Mouse (Mus musculus) brain, adult 2 months (tissue): ENCODE data around the gene Atg2a.
"Not testable (repeated sequence)": the region's sequence is repeated elsewhere in the genome, so short reads cannot be mapped to it uniquely, and the experiment has no call there.

Source experiments
- DNase-seq: peaks from one replicate; pipeline ENCODE4 v3.0.0; 2011; ENCODE audit warnings: low read depth, low spot score

Gene Atg2a

DNA sequence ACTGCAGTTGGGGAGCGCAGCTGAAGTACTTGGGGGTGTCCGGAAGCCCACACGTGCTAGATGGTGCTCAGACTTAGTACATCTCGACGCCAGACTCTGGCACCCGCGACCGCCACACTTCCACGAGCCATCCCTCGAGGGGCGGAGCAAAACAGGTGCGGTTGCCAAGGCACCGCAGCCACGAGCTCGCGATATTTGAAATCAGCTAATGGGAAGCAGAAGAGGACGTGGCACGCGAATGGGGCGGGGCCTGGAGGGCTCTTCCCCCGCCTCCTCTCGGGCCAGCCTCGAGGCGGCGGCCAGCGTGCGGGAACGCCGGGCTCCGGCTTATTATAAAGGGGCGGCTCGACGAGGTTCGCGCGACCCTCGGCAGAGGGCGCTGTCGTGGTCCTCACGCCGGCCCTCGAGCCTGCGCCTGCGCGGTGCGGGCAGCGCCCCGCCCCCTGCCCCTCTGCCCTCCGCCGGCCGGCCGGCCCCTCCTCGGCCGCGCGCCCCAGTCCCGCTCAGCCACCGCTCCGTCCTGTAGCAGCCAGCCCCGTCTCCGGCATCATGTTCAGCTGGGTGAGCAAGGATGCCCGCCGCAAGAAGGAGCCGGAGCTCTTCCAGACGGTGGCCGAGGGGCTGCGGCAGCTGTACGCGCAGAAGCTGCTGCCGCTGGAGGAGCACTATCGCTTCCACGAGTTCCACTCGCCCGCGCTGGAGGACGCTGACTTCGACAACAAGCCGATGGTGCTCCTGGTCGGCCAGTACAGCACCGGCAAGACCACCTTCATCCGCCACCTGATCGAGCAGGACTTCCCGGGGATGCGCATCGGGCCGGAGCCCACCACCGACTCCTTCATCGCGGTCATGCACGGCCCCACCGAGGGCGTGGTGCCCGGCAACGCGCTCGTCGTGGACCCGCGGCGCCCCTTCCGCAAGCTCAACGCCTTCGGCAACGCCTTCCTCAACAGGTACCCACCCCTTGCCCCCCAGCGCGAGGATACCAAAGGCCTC, 35.3 kb downstream of the Atg2a start, which contains the start of gene Ehd1:
Gene Ehd1, plus strand, starts transcription at position 300 of the 996 bp plus-strand sequence.
- peak; percentile 99 for DNase-seq

DNA sequence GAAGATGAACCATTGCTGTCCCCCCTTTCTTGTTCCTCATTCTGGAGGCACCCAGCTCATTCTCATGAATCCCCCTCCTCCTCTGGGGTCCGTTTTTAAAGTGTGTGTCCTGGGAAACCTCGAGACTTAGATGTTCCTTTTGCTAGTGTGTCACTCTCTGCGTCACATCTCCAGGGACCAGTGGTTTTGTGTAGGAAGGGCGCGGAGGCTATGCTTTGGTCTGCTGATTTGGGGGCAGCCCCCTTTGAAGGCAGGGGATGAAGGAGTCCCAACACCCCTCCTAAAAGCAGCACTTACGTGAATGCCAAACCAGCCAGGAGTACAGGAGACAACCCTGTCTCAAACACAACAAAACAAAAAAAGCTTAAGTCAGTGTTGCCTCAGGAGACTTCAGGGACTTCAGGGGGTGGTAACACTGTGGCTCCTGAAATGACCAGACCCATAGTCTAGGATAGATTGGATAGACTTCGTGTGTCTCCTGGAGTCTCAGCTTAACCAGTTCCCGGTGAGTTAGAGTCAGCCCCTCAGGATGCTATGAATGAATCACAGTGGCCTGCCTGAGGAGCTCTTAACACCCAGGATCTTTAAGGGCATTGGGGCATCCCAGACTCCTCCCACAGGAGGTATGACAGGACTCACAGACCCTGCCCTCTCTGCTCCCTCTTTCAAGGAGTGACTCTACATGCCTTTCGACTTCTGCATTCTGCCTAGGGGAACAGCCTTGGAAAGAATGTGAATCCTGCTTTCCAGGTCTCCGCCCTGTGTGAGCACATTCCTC, 36.4 kb downstream of the Atg2a start:
- peak; percentile 81 for DNase-seq

DNA sequence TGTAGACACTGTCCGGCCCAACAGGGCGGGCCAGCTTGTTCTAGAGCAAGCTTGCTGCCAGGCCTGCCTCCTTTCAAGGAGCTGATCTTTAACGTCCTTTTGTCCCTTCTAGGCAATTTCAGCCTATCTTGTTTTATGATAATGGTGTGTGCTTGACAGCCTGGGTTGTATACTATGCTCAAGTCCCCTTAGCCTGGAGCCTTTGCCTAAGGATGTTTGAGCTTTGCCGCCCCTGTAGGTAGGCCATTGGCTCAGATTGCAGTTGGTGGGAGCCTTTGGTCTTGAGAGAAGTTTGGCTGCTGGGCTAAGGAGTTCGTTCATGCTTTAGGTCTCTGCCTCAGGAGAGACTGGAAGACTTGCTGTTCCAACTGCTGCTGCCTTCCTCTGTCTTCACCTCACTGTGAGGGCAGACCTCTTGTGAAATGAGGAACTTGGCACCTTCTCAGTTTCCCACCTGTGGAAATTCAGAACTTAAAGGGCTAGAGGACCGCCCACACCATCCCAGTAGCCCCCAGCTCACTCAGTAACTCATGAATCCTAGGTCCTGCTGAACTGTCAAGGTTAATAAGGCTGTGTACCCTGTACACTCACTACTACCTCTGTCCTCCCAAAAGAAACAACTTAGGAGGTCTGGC, 37.1 kb downstream of the Atg2a start:
- no peak for DNase-seq

DNA sequence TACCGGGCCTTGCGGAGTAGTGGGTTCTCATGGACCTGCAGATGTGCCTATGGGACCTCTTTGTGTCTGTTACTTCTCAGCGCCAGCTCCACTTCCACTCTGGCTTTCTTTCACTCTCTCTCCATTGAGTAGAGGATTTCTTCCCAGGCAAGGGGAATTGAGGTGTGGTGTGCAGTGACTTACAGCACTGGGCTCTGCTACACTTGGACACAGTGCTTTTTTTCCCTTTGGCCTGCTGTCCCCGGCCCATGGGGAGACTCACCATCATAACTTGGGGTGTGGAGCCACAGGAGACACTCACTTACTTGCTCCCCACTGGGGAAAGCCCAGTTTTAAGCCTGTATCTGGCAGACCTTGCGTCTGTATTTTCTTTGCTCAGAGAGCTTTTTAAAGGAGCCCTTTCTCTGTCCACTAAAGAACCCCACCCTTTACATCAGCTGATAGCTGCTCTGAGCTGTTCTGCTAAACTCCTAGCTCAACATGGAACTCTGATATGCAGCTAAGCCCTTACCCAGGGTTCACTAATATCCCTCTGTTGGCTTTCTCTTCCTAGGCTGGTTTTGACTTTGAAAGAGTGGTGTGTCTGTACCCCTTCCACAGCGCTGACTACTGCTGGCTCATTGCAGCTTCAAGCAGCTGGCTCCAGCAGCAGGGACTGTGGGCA, 38.1 kb downstream of the Atg2a start:
- DNase-seq: no peak

DNA sequence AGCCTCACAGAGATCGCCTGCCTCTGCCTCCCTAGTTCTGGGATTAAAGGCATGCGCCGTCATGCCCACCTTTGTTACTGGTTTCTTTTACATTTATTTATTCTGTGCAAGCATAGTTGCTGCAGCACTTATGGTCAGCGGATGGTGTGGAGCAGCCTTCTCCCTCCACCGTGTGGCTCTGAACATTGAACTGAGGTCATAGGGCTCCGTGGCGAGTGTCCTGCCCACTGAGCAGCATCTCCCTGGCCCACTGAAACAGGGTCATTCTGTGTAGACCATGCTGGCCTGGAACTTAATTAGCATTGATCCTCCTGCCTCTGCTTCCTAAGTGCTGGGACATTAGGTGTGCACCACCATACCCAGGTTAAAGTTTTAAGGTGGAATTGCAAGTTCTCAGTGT, 39.1 kb downstream of the Atg2a start:
- DNase-seq: no peak

DNA sequence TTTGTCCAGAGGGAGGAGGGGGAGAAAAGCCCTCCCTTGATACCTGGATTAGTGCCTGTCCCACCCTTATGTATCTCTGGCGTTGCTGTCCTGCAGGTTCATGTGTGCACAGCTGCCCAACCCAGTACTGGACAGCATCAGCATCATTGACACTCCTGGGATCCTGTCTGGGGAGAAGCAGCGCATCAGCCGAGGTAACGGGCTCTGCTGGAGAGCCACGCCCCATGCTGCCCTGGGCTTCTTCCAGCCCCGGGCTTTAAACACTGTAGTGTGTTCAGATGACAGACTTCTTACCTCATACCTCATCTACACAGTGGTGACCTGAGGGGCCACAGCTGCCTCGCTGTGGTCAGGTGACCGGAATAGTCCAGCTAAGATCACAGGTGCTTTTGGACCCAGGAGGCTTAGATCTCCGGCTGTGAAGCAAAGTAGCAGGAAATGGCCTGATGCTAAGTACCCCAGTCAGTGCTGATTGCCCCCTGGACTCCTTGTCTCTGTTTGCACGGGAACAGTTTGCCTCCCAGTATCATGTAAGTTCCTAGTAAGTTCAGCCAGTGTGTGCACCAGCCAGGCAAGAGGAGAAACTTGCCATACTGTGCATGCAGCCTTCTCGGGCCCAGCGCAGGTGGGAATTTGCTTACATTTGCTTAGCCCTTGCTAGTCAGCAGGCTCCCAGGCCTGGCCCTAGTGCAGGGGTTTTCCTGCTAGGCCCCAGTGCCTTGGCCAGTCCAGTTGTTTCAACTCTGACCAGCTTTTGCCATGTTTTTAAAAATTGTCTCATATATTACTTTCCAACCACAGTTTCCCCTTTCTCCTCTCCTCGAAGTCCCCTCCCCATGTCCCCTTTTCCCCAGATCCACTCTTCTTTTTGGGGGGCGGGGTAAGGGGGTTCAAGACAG, 39.9 kb downstream of the Atg2a start:
- DNase-seq: no peak

DNA sequence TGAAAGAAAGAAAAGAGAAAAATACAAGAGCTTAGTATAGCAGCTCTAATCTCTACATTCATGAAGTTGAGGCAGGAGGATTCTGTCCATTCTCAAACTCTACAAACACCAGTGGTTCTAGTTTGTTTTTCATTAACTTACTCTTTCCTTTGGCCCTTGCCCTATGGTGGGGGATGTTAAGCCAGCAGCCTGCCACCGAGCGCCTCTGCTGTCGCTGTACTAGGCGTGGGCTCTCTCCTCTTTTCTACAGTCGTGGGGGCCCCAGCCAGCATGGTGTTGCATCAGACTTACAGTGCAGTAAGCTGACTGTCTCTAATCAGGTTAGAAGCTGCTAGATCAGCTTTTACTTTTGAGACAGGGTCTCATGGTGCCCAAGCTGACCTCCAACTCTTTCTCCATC, 41.5 kb downstream of the Atg2a start:
- DNase-seq: no peak

DNA sequence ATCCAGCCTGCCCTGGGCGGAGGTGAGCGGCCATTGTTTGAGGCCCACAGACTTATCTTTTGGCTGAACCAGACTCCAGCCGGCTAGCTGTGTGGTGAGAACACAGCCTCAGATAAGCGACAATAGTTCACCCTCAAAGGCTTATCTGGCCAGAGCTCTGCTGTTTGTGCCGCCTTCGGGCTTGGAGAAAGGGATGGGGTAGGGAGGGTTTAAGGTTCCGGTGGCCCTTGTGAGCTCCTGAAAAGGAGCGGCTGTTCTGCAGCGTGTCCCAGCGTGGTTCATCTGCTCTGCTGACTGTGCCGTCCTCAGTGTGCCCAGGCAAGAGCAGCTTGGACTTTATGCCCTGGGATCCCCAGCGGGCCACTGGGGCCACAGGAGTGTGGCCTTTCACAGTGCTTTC, 43.0 kb downstream of the Atg2a start:
- DNase-seq: no peak

DNA sequence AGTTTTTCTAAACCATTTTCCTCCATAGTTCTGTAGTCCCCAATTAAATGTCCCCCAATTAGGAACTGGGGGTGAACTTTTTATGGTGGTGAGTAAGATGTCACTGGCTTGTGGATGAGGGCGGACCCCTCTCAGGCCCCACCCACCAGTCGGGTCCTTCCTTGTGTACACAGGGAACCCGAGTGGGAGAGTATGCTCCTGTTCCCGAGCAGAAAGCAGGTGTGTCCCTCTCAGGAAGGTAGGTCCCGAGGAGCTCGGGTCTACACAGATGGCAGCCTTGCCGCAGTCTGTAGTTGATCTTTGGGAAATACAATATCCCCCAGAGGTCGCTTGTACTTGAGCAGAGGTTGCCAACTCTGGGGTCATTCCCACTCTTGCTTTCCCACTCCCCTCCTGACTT, 43.8 kb downstream of the Atg2a start:
- DNase-seq: no peak

DNA sequence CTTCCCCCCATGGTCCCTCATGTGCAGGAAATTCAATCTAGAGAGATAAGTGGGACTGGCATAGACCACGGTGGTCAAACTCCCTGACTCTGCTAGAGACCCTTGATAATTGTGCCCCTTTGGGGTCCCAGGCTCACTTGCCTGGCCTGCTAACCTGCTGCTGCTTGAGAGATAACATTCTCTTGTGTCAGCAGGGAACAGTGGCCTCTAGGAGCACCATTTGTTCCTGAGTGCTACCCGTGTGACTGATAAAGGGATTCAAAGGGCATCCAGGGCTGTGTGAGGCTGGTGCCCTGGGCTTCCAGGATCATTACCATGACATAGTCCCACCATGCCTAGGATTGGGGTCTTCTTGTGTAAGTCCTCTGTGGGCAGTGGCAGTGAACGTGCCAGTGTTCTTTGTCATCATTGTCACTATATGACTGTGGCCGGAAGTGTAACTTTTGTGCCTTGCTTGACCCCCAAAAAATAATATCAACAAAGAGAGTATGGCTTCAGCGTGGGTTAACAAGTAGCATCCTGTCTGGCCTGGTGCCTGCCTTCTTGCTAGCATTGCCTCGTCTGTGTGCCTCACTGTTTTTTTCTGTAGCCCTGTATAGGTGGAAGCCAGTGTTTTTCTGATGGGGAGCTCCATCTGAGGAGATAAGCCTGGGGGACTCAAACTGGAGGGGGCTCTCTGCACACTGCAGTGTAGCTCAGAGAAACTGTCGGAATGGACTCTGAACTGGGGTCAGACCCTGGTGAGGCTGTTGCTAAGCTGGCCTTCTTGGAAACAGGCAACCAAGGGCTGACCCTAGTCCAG, 44.4 kb downstream of the Atg2a start:
- DNase-seq: no peak

DNA sequence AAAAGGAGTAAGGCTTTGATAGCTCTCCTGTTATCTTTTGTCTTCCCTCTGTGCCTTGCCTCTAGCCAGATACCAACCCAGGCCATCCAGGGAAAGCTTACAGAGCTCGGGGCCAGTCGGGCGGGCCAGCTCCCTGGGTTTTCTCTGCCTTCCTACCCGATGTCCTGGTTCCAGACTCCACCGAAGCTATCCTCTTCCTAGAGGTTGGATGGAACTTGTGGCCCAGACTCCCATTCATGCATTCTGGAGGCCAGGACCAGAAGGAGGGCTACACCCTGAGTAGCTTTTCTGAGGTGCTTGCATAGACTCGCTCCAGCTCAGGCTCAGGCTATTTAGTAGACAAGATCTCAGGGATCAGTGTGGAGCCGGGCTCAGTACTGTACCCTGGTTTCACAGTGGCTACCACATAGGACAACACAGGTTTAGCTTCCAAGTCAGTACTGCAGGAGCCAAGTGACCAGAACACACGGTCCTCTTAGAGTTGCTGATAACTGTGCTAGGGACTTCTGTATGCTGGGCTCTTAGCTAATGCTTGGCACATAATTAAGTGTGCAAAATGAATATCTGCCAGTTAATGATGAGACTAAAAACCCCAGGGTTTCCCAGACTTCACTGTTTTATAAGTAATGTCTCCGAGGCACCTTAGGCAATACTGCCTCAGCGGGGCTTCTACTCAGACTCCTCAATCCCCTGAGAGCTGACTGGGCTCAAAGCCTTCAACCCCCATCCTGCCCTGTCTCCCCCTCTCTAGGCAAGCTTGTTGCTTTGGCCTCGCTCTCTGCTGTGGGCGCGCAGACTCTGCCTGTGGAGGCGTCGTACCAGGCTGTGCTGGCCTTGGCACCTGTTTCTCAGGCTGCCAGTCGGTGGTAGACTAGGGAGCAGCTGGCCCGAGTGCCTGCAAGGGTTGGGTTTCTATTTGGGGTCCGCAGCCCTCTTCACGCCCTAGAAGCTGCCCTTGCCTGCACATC, 45.2 kb downstream of the Atg2a start:
- DNase-seq: peak; percentile 86

DNA sequence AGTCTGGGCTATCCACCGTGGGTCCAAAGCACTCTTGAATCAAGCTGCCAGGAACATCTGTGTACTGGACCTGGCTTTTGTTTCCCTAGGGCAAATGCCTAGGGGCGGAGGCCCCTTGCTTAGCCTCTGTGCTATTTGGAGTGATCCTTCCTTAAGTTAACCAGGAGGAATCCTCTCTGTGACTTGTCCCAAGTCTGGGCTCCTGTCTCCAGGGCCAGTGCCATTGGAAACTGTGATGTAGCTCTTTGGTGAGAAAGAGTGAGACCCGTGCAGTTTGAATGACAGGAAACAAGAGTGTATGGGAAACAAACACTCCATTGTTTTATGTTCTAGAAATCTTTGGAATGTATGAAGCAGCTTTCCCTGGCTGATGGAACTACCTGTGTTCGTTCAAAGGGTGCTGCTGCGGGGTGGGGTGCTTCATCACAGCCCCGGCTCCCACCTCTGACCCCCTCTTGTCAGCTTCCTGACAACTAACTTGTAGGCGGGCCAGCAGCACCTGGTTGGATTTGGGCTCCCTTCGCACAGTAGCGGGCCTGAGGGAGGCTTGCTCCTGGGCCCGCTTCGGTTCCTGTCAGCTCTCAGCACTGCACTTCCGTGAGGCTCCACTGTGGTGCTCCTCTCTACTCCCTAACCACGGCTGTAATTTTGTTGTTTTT, 46.9 kb downstream of the Atg2a start:
- no peak for DNase-seq

DNA sequence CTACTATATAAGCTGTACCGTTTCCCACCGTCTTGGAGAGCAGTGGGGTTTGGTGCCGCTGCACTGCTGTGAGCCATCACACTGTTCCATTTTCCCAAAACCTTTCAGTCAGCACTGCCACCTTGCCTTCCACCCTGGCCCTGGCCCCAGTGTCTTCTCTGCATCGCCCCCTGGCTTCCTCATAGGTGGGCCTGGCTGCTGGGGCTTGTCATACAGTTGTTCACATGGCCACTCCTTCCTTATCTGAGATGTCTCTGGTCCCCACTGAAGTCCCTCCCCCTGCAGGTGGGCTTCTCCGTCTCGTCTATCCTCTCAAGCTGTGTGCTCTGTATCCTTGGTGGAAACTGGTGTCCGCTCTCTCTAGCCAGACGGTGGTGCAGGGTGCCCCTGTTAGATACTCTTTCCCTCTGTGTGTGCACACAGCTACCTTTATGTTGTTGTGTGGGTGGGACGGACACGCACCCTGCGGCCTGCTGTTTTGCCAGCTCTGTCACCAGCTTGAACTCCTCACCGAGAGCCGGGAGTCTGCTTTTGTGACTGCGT, 48.3 kb downstream of the Atg2a start:
- DNase-seq: no peak

DNA sequence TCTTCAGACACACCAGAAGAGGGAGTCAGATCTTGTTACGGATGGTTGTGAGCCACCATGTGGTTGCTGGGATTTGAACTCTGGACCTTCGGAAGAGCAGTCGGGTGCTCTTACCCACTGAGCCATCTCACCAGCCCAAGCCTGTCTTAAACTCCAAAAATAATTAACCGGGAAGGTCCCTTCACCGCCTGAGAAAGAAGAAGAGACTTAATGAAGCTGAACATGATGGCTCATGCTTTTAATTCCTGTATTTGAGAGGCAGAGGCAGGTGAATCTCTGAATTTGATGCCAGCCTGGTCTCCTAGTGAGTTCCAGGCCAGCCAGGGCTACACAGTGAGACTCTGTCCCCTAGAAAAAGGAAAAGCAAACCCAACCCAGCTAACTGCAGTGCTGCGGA, 49.2 kb downstream of the Atg2a start:
- not testable (repeated sequence) for DNase-seq

DNA sequence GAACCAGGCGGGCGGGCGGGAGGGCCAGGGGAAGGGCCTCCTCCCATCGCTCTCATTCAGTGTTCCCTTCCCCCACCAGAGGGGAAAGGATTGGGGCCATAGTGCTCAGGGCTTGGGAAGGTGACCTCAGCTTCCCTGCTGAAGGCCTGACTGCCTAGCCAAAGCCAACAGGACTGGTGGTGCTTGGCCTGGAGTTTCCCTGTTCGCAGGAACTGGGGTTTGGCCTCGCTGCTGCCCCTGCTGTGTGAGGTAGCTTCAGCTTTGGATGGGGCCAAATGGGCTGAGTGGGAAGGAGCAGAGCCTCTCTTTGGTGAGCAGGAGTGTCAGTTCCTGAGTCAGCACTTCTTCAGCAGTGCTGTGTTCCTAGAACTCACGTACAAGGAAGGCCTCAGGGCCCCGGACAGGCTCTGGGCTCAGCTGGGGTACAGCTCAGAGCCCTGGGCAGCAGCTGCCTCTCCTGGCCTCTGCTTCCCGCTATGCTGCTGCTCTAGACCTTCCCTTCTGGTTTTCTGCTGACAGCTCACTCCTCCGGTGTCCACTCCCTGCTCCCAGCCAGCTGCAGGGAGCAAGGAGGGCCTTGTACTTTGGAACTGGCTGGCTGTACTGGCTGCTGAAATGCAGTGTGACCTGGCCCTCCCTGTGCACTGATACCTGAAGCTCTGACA, 49.8 kb downstream of the Atg2a start:
- peak; percentile 93 for DNase-seq

DNA sequence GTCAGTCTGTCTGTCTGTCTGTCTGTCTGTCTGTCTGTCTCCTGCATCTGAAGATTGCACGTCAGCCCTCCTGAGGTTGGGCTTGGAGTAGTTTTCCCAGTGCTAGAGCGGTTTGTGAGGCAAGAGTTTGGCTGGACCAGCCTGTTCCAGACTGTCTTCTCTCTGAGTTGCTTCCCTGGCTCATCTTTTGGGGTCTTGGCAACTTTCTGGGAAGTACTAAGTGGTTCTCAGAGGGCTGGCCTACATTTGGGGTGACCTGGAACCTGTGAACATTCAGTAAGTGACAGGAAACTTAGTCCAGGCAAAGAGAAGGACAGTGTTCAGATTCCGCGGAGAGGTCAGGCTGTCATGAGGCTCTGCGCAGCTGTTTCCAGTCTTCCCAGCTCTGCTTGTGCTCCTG, 50.8 kb downstream of the Atg2a start:
- no peak for DNase-seq

DNA sequence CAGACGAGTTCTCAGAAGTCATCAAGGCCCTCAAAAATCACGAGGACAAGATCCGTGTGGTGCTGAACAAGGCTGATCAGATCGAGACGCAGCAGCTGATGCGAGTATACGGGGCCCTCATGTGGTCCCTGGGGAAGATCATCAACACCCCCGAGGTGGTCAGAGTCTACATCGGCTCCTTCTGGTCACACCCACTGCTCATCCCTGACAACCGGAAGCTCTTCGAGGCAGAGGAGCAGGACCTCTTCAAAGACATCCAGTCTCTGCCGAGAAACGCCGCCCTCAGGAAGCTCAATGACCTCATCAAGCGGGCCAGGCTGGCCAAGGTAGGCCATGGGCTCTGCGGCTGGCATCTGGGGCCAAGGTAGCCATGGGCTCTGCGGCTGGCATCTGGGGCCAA, 52.8 kb downstream of the Atg2a start:
- no peak for DNase-seq
